ENCODE assay signal across 8 mouse cellular contexts in genomic region chr15:38406114-38406960, GRCm38 (mm10).
DNase-seq lines count a peak whose midpoint lies in the region; ATAC-seq lines count a peak whose summit lies in the region.

No protein-coding gene starts in this region.

- no peak overlapping the region for H3K9ac ChIP-seq in heart, embryonic 12.5 days
- H3K9ac ChIP-seq in liver, embryonic 11.5 days (ENCODE audit: low read depth, low read length): 0 out of 2 replicates have a peak overlapping the region, but pooled peaks have one; percentile 3

- H3K4me1 ChIP-seq in heart, embryonic 12.5 days (replicated peaks): peaks cover 29% of the 10 kb centered on the region
- H3K4me1 ChIP-seq in liver, embryonic 11.5 days (replicated peaks; ENCODE audit: control insufficient read depth, insufficient read depth, low read length): peaks cover 23% of the 10 kb centered on the region

- no peak overlapping the region for H3K4me2 ChIP-seq in heart, embryonic 12.5 days
- no peak overlapping the region for H3K4me2 ChIP-seq in liver, embryonic 11.5 days

- H3K9me3 ChIP-seq in heart, embryonic 12.5 days (replicated peaks): no peaks in the 10 kb centered on the region
- H3K9me3 ChIP-seq in liver, embryonic 11.5 days (ENCODE audit: control insufficient read depth, low read length): no peaks in the 10 kb centered on the region

- ATAC-seq in heart, embryonic 12.5 days (ENCODE audit: insufficient number of reproducible peaks, low FRiP score): 0 out of 2 replicates have a peak, but pooled peaks have one; percentile 67
- no peak for ATAC-seq in liver, embryonic 11.5 days (replicated peaks; ENCODE audit: low FRiP score)
- no peak for ATAC-seq in erythroblast, adult 5-6 weeks (replicated peaks; ENCODE audit: low FRiP score, poor library complexity, severe bottlenecking)

- H3K27me3 ChIP-seq in heart, embryonic 12.5 days (replicated peaks): no peaks in the 10 kb centered on the region
- no peaks in the 10 kb centered on the region for H3K27me3 ChIP-seq in liver, embryonic 11.5 days (replicated peaks; ENCODE audit: control insufficient read depth, insufficient read depth, low read length)

- H3K36me3 ChIP-seq in heart, embryonic 12.5 days: no peaks in the 10 kb centered on the region
- no peaks in the 10 kb centered on the region for H3K36me3 ChIP-seq in liver, embryonic 11.5 days (ENCODE audit: control insufficient read depth, insufficient read depth, low read length)

- H3K4me3 ChIP-seq in heart, embryonic 12.5 days: no peak overlapping the region
- H3K4me3 ChIP-seq in liver, embryonic 11.5 days (ENCODE audit: low read depth, low read length): no peak overlapping the region

- 34% methylated on average over 13 of the region's 13 CpGs for WGBS in heart, embryonic 12.5 days
- 29% methylated on average over 13 of the region's 13 CpGs for WGBS in liver, embryonic 11.5 days

- DNase-seq in heart, postnatal 36 days: no peak
- DNase-seq in urinary bladder, adult 2 months (ENCODE audit: low spot score): peak; percentile 53
- no peak for DNase-seq in urinary bladder, postnatal 25 days (ENCODE audit: low spot score)
- no peak for DNase-seq in liver, embryonic 11.5 days (ENCODE audit: low spot score)
- DNase-seq in thymus, adult 18-20 months: no peak
- DNase-seq in right cerebral cortex, postnatal 10 days (ENCODE audit: low spot score in 2 of 2): no peak

- intact Hi-C loops in heart, postnatal 36 days (cut with DNase I): no loop called here

- no peak overlapping the region for H3K27ac ChIP-seq in heart, embryonic 12.5 days (ENCODE audit: poor library complexity, severe bottlenecking)
- no peak overlapping the region for H3K27ac ChIP-seq in liver, embryonic 11.5 days (ENCODE audit: low read depth, low read length)
